Mouse (Mus musculus) lung, embryonic 15.5 days (tissue): Measurements from ENCODE around the gene Spa17. TPM values are rescaled to one million over a fixed set of nuclear protein-coding genes. Genes with fewer than 3 reads are reported as not detected.

ENCODE experiments used
- ATAC-seq: fragments of 200-750 bp; cut with Nextera tagmentation; 2 replicates; pipeline ENCODE4 v1.8.0; 2017; ENCODE audit warnings: moderate number of reproducible peaks, borderline replicate concordance; ENCODE audit not compliant: low FRiP score, low TSS enrichment; ENCODE audit errors: extremely low read depth
- H3K27ac ChIP-seq: fragments of 300-500 bp; sonication (generic); 2 replicates; pipeline ENCODE4 v1.5.1; 2015; ENCODE audit warnings: moderate library complexity, mild to moderate bottlenecking, inconsistent platforms
- H3K27me3 ChIP-seq: fragments of 300-500 bp; sonication (generic); 2 replicates; pipeline ENCODE4 v1.6.1; 2015; ENCODE audit warnings: inconsistent platforms
- H3K36me3 ChIP-seq: fragments of 300-500 bp; sonication (generic); 2 replicates; pipeline ENCODE4 v1.6.1; 2015; ENCODE audit warnings: inconsistent platforms
- H3K4me1 ChIP-seq: fragments of 300-500 bp; sonication (generic); 2 replicates; pipeline ENCODE4 v1.6.1; 2015; ENCODE audit warnings: inconsistent platforms
- H3K4me2 ChIP-seq: fragments of 300-500 bp; sonication (generic); 2 replicates; pipeline ENCODE4 v1.6.1; 2015; ENCODE audit warnings: inconsistent platforms, mild to moderate bottlenecking, moderate library complexity
- H3K4me3 ChIP-seq: fragments of 300-500 bp; sonication (generic); 2 replicates; pipeline ENCODE4 v1.5.1; 2015; ENCODE audit warnings: mild to moderate bottlenecking, inconsistent platforms
- H3K9ac ChIP-seq: fragments of 300-500 bp; sonication (generic); 2 replicates; pipeline ENCODE4 v1.6.1; 2015; ENCODE audit warnings: inconsistent platforms
- H3K9me3 ChIP-seq: fragments of 300-500 bp; sonication (generic); 2 replicates; pipeline ENCODE4 v1.6.1; 2016; ENCODE audit warnings: inconsistent platforms
- WGBS: fragments of 180-500 bp; shearing (Covaris S2); methylation state at CpG from one replicate; pipeline ENCODE4 v1.1.7; 2015; 5-methylcytosine and 5-hydroxymethylcytosine counted together
- polyA plus RNA-seq: library from polyadenylated mRNA; unstranded; fragments of >200 nt; fragmentation: Nextera tagmentation; extraction: Ambion mirVana; gene quantifications from 2 replicates; pipeline ENCODE4 v1.2.1, GENCODE M21; 2015

Spa17 gene
- polyA plus RNA-seq, 1 experiment from 2014 or later: 8.2 TPM

DNA sequence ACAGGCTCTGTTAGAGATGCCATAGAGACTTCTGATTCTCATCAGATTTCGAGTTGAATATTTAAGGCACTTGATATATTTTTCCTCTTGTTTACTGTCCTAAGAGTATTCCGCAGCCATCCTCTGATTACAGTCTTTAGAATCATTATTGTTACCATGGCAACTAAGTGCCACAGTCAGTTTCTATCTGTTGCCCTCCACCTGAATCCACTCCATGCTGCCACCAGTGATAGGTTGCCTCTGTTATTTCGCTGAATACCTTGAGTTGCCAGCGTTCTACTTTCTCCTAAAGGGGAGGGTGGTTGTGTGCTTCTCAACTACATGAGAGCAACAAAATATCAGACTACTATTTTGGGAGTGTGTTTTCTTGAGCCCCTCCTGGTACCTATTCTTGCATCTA, 26.8 kb downstream of the Spa17 start:
- H3K4me2 ChIP-seq: no peak overlapping the region
- no peaks in the 10 kb centered on the region for H3K9me3 ChIP-seq
- H3K27ac ChIP-seq: no peak overlapping the region
- no peak for ATAC-seq
- no peaks in the 10 kb centered on the region for H3K36me3 ChIP-seq
- WGBS: 78% methylated on average over 4 of the region's 4 CpGs
- no peak overlapping the region for H3K4me3 ChIP-seq
- H3K4me1 ChIP-seq: no peaks in the 10 kb centered on the region
- H3K9ac ChIP-seq: no peak overlapping the region
- no peaks in the 10 kb centered on the region for H3K27me3 ChIP-seq

GRCm38 (mm10) chr9:37583594-37583993, 29.9 kb downstream of the Spa17 start:
- no peak for ATAC-seq
- Histone ChIP-seq H3K27ac (no peak overlapping the region), H3K4me2 (no peak overlapping the region), H3K4me3 (no peak overlapping the region), H3K9me3 (no peaks in the 10 kb centered on the region), H3K4me1 (no peaks in the 10 kb centered on the region), H3K9ac (no peak overlapping the region), H3K36me3 (no peaks in the 10 kb centered on the region), H3K27me3 (no peaks in the 10 kb centered on the region)
- 82% methylated on average over 5 of the region's 5 CpGs for WGBS

DNA sequence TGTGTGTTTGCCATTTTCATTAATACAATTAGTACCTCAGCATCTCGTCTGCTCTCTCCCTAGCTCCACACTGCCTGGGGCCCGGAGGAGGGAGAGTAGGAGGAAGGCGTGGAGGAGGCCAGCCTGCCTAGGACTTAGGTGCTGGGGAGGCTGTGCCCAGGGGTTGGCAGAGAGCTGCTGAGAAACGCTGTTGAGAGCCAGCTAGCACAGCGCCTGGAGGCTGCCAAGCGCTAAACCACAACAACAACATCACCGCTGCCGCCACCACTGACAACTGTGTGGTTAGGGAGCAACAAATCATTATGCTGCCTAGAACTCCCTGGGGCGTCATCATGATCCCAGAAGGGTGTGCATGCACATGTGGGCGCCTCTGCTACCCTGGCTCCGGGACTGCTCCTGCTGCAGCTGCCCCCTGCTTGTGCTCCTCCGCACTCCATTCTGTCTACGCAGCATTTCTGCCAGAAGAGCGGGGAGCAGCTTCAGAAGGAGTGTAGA, 37.0 kb downstream of the Spa17 start:
- no peak for ATAC-seq
- Histone ChIP-seq H3K4me3 (no peak overlapping the region), H3K9me3 (no peaks in the 10 kb centered on the region), H3K9ac (no peak overlapping the region), H3K27ac (no peak overlapping the region), H3K4me2 (no peak overlapping the region), H3K4me1 (no peaks in the 10 kb centered on the region), H3K36me3 (no peaks in the 10 kb centered on the region), H3K27me3 (no peaks in the 10 kb centered on the region)
- WGBS: 34% methylated on average over 14 of the region's 14 CpGs

- Histone ChIP-seq H3K4me1 (peaks cover 21% of the 10 kb centered on the region), H3K27me3 (no peaks in the 10 kb centered on the region), H3K36me3 (no peaks in the 10 kb centered on the region), H3K9me3 (no peaks in the 10 kb centered on the region), H3K4me3 (no peak overlapping the region), H3K9ac (no peak overlapping the region), H3K4me2 (no peak overlapping the region), H3K27ac (no peak overlapping the region)
- 38% methylated on average over 3 of the region's 3 CpGs for WGBS
- no peak for ATAC-seq
These were observed 41.2 kb downstream of the Spa17 start for GRCm38 (mm10) chr9:37572204-37572876.

DNA sequence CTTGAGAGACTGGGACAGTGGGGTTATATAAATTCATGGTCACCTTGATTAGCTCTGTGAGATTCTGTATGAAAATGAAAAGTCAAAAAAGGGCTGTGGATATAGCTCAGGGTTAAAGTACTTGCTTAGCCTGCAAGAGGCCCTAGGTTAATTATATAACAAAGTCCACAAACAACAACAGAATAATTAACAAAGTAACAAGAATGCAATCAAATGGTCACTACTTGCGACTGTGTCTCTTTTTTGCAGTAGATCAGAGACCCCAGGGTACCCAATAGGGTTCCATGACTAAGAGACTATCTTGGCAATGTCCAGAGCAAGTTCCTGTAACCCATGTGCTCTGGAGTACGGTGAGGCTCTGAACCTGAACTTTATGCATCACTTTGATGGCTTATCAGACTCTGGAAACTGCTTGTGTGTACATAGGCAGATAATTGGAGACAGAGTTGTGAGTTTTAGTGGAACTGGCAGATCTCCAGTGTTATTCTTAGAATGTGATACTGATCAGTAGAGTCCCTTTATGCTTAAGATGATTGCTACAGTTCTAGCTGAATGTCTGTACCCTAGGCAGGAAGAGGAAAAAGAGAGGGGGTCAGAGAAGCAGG, 44.2 kb downstream of the Spa17 start:
- Histone ChIP-seq H3K4me1 (peaks cover 21% of the 10 kb centered on the region), H3K9me3 (no peaks in the 10 kb centered on the region), H3K36me3 (no peaks in the 10 kb centered on the region), H3K9ac (no peak overlapping the region), H3K27me3 (no peaks in the 10 kb centered on the region), H3K27ac (no peak overlapping the region), H3K4me2 (no peak overlapping the region), H3K4me3 (no peak overlapping the region)
- 47% methylated on average over 2 of the region's 2 CpGs for whole genome bisulfite sequencing
- ATAC-seq: no peak

- peak overlapping the region; percentile 59 for H3K27ac ChIP-seq
These were observed 44.8 kb downstream of the Spa17 start for GRCm38 (mm10) chr9:37568605-37569214.

DNA sequence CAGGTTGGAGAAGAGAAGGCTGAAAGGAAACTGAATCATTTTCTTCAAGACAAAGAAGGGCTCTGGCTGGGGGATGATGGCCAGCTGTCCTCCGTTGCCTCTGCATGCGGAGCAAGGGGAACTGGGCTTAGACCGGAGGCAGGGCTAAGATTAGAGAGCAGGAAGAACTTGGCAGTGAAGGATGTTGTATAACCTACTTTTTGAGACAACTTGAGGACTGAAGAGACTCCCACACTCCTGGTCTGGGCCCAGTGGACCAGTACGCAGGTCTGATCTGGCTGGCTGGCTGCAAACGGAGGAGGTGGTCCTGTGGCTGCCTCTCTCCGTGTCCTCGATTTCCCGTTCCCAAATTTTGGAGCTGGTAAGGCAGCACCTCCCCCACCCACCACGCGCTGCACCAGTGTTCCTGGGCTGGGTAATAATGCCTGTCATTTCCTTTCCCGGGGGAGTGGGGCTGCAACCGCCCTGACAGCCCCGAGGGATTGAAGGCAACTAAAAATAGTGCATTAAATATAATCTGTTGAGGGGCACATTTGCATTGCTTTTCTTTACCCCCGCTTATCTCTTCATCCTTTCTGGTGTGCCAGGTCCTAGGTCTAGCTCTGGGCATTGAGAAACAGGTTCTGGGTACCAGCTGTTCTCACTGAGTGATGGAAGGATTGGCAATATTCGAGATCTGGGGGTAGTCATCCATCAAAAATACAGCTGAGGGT, 45.5 kb downstream of the Spa17 start:
- H3K9me3 ChIP-seq: no peaks in the 10 kb centered on the region
- H3K4me3 ChIP-seq: no peak overlapping the region
- peak overlapping the region; percentile 59 for H3K27ac ChIP-seq
- no peaks in the 10 kb centered on the region for H3K27me3 ChIP-seq
- no peak overlapping the region for H3K9ac ChIP-seq
- peaks cover 21% of the 10 kb centered on the region for H3K4me1 ChIP-seq
- ATAC-seq: peak; percentile 63; the same call in 1 of the 2 replicates
- no peaks in the 10 kb centered on the region for H3K36me3 ChIP-seq
- WGBS: 26% methylated on average over 15 of the region's 15 CpGs
- H3K4me2 ChIP-seq: peak overlapping the region; percentile 47

More at GRCm38 (mm10) chr9:37568605-37569214, 44.8 kb downstream of the Spa17 start:
- peak overlapping the region; percentile 47 for H3K4me2 ChIP-seq
- peaks cover 21% of the 10 kb centered on the region for H3K4me1 ChIP-seq
- 26% methylated on average over 4 of the region's 4 CpGs for WGBS
- H3K36me3 ChIP-seq: no peaks in the 10 kb centered on the region
- H3K4me3 ChIP-seq: no peak overlapping the region
- H3K9ac ChIP-seq: no peak overlapping the region
- H3K27me3 ChIP-seq: no peaks in the 10 kb centered on the region
- ATAC-seq: 0 out of 2 replicates have a peak, but pooled peaks have one; percentile 28
- H3K9me3 ChIP-seq: no peaks in the 10 kb centered on the region

DNA sequence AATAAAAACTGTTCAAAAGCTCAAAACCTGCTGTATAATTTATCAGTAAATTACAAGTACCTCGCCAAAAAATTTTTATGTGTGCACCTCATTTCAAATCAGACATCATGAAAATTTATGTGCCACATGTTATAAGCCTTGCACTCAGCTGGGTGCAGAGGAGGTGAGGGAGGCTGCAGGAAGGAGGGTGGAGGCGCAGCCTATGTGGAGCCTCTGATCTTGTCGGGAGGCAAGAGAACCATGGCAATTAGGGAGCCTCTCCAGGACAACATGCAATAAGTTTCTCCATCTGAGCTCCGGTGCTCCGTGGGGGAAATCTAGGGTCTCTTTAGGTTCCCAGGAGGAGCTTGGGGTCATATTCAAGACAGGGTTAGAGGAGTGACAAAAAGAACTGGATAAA, 46.1 kb downstream of the Spa17 start:
- Histone ChIP-seq H3K9me3 (no peaks in the 10 kb centered on the region), H3K27ac (peak overlapping the region; percentile 59; the same call in 1 of the 2 replicates), H3K36me3 (no peaks in the 10 kb centered on the region), H3K4me3 (no peak overlapping the region), H3K4me1 (peaks cover 21% of the 10 kb centered on the region), H3K4me2 (peak overlapping the region; percentile 47), H3K9ac (no peak overlapping the region), H3K27me3 (no peaks in the 10 kb centered on the region)
- 46% methylated on average over 5 of the region's 5 CpGs for WGBS
- ATAC-seq: no peak

- ATAC-seq: no peak
- H3K9ac ChIP-seq: no peak overlapping the region
- no peak overlapping the region for H3K27ac ChIP-seq
- H3K4me3 ChIP-seq: no peak overlapping the region
- H3K4me2 ChIP-seq: no peak overlapping the region
- H3K27me3 ChIP-seq: no peaks in the 10 kb centered on the region
- 87% methylated on average over 2 of the region's 2 CpGs for WGBS
- H3K36me3 ChIP-seq: no peaks in the 10 kb centered on the region
- H3K9me3 ChIP-seq: no peaks in the 10 kb centered on the region
- peaks cover 21% of the 10 kb centered on the region for H3K4me1 ChIP-seq
These were observed 46.5 kb downstream of the Spa17 start for GRCm38 (mm10) chr9:37567019-37567418.

DNA sequence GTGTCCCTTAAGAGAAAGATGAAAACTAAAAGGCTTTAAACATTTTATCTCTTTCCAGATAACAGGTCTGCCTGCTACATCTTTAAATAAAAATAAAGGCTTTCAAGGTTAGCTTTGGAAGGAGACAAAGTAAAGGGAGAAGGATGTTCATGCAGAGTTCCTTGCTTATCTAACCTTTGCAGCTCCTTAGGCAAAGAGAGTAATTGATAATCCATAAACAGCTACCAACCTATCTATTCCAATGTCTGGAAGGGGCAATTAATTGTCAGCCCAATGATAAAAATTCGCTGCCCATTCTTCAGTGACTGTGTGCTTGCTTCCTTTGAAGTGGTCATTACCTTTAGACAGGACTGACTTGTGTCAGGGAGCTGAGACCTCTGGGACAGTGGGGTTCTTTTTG, 49.7 kb downstream of the Spa17 start:
- no peak for ATAC-seq
- Histone ChIP-seq H3K36me3 (no peaks in the 10 kb centered on the region), H3K4me1 (peaks cover 14% of the 10 kb centered on the region), H3K4me3 (no peak overlapping the region), H3K9me3 (no peaks in the 10 kb centered on the region), H3K27me3 (no peaks in the 10 kb centered on the region), H3K9ac (no peak overlapping the region), H3K4me2 (no peak overlapping the region), H3K27ac (no peak overlapping the region)
- WGBS: 29% methylated on average over 1 of the region's 1 CpGs

GRCm38 (mm10) chr9:37560617-37561016, 52.9 kb downstream of the Spa17 start:
- Histone ChIP-seq H3K9me3 (no peaks in the 10 kb centered on the region), H3K4me1 (no peaks in the 10 kb centered on the region), H3K36me3 (no peaks in the 10 kb centered on the region), H3K4me3 (no peak overlapping the region), H3K27ac (no peak overlapping the region), H3K4me2 (no peak overlapping the region), H3K27me3 (no peaks in the 10 kb centered on the region), H3K9ac (no peak overlapping the region)
- 93% methylated on average over 2 of the region's 2 CpGs for WGBS
- no peak for ATAC-seq
